Mouse (Mus musculus): Measurements from ENCODE around the gene Atxn7l2.

Atxn7l2 gene

DNA sequence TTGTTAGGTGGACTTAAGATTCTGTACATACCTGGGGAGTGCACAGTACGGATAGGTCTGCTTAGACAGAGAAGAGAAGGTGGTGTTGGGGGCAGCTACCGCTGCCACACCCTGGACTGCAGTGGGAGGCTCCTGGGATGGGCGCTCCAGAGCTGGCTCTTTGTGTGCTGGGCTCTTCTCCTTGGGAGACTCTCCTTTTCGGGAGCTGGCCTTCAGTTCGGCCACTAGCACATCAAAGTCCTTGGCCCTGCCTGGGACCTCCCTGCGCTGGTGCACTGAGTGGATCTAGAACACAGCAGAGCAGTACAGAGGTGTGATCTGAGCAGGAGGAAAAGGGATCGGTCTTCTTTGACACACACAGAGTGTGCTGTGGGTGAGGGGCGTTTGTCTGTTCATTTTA lies 5.1 kb downstream of the Atxn7l2 start:
- no peak for DNase-seq (ENCODE audit: low spot score)

DNA sequence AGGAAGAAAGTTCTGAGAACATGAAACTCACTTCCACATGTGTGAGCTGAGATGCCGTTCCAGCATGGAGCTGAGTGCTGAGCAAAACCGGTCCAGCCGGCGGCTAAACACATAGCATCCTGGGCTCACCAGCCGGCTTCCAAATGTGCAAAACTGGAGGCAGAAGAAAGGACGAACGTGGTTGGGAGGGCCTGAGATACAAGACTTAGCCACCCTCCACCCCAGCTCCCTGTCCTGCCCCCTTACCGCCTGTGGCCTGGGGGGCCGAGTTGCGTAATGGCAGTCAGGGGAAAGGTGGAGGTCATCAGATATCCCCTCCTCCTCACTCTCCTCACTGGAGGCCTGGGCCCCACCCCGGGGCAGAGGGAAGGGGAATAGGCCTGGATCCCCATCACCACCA lies 6.3 kb downstream of the Atxn7l2 start:
- DNase-seq (ENCODE audit: low spot score): no peak

DNA sequence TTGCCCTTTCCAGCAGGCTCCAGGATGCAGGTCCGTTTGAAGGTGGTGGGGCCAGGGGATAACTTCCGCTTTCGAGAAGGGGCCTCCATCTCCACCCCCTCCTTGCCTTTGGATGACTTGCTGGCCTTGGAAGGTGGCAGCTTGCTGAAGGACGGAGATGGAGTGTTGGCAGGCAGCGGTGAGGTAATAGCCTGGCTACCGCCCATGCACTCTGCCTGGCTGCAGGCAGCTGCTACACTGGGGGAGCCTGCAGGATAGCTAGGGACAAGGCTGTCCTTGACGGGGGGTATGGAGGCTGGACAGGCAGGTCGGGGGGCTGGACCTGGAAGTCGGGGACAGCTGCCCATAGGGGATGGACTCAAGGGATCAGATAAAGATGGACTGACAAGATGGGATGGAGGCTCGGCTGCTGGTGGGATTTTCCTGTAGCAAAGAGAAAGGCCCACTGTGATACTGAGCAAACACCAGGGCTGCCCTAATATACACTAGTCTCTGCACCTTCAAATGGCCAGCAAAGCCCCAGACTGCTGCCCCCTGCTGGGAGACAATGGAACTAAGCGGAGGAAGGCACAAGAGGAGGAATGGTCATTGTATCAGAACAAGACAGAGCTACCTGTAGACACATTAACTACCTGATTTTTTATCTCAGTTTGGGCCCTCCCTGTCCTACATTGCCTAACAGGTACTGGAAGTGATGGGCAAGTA lies 7.0 kb downstream of the Atxn7l2 start:
- DNase-seq (ENCODE audit: low spot score): peak; percentile 69

DNA sequence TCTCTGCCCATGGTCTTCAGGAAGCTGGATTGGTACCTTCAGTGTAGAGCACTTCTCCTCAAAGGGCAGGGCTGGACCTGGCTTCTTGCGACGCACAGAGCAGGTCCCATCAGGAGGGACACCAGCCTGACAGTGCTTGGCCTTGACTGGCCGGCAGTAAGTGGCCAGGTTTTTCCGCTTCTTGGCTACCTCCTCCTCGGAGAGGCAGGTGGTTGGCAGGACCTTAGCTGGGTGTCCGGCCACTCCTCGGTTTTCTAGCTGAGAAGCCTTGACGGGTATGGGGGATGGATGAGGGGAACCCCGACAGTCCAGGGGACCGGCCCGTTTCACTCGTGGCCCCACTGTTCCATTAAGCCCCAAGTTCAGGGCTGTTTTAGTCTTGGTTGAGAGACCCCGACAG lies 7.5 kb downstream of the Atxn7l2 start:
- no peak for DNase-seq (ENCODE audit: low spot score)

DNA sequence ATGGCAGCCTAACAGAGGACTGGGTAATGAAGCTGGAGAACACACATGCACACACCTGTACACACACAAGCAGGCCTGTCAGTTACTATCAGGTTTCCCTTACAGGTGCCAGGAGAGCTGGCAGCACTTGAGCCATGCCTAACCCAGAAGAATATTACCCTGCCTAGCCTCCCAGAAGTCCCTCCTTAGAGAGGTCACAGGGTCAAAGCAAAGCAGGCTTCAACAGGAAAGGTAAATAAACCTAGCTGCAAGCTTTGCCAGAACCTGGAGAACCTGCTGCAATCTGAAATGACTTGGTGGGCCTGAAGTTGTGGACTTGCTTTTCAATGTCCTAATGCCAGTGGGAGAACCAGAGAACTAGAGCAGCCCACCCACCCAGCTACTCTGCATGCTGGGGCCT lies 8.2 kb downstream of the Atxn7l2 start:
- DNase-seq (ENCODE audit: low spot score): no peak

DNA sequence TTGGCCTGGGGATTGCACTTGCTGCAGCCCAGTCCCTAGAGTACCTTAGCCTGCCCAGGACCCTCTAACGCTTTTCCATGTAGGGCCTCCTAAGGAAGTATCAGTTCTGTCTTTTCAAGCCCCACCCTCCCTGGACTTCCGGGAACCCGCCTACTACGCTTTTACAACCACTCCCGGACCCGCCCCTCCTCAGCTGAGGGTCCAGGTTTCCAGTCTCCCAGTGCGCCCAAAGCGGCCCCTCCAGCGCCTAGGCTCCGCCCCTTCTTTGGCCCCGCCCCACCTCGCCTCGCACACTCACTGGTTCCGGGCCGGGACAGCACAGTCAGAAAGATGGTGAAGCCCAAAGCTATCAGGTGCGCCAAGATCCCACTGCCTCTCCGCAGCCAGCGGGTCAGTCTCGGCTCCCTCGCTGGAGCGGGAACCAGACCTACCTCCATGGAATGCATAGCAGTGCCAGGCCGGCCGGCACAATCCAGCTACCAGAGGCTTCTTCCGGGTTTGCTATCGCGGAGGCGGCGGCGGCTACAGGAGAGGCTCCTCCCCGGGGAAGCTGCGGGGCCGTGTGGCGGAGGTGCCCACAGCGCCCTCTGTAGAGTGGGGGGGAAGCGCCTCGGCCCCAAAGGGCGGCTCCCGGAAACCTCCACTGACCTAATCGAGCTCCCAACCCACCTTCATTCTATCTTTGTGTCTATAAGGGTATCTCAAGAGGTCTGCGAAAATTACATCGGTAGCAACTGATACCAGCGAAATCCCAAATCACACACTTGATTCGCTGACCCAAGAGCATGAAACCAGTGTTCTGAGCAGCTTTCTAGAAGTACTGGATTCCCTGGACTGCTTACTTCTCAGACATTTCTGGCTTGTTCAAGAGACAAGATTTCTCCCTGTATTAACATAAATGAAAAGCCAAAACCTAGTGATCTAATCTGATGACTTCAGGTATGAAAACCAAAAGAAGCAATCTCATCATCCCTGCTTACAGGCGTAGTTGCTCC lies 10.1 kb downstream of the Atxn7l2 start, which contains the start of gene Cyb561d1:
Gene Cyb561d1 (minus strand): TSS at position 884 of the 995 bp plus-strand sequence.
- DNase-seq (ENCODE audit: low spot score): peak; percentile 93

DNA sequence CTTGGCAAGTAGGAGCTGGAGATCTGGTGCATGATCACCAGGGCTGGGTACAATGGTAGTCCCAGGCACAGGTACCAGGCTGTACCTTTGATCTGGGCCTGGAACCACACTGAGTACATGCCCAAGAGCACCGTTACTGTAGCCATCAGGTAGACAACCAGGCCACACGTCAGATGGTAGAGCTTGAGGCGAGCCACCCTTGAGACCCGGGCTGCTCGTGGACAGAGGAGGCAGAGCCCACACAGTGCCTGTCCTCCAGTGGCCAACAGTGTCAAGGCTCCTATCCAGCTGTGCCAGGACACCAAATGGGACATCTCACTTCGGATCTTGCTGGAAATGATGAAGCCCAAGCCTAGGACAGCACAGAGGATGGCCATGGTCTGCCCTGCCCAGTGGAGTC lies 11.5 kb downstream of the Atxn7l2 start:
- DNase-seq (ENCODE audit: low spot score): no peak

DNA sequence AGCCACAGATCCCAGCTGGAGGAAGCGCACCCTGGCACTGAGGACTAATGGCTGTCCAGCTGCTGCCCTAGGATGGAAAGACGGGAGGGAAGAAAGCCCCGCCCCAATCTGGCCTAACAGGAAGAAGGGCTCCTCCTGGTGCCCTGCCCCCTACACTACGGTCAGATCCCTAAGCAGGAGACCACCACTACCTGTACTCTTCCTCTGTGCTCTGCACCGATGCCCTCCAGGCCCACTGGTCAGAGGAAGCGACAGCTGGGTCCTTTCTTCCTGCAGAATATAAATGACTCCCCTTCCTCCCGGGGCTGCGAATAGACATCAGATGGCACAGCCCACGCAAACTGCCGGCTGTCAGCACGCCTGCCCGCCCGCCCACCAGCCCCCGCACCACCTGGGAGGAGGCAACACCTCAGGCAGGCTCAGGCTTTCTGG lies 13.7 kb downstream of the Atxn7l2 start:
- no peak for DNase-seq (ENCODE audit: low spot score)

DNA sequence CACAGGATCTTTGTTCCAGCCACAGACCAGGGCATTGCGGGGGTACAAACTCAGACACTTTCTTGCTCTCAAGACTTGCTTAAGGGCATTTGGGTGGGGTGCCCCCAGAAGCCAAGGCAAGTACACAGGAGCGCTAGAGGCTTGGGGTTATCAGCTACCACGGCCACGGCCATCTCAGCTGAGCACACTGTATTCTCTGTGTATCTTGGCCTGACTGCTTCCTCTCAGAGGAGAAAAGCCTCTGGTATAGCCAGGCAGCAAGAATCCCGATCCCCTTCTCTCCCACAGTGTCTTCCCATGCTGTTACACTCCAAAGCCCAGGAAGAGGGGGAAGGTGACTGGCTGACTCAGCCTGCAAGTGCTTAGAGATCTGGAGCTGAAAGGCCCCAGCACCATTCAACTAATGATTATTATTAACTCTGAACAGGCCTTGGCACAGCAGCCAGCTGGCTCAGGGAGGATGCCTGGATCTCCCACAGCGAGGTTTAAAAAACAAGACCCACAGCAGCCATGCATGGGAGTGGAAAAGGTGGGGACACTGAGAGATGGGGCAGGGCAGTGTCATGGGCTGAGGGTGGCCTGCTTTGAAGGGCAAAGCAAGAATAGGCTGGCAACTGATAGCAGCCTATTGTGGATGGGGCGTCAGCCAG lies 14.7 kb downstream of the Atxn7l2 start:
- no peak for DNase-seq (ENCODE audit: low spot score)

DNA sequence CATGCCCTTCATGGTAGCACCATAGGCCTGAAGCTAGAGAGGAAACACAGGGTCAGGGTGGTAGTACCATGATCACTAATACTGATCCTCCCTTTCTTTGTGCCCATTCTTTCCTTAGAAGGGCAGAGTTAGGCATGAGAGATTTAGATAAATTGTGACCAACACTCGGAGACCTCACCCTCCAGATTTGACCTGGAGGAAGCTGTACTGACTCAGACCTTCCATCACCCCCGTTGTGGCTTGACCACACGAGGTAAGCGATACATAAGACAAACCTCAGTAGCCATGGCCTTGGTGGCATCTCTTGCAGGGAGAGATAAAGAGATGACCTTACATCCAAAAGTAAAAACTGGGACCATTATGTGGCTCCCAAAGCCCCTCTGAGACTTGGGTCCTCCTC lies 15.4 kb downstream of the Atxn7l2 start:
- DNase-seq (ENCODE audit: low spot score): no peak

DNA sequence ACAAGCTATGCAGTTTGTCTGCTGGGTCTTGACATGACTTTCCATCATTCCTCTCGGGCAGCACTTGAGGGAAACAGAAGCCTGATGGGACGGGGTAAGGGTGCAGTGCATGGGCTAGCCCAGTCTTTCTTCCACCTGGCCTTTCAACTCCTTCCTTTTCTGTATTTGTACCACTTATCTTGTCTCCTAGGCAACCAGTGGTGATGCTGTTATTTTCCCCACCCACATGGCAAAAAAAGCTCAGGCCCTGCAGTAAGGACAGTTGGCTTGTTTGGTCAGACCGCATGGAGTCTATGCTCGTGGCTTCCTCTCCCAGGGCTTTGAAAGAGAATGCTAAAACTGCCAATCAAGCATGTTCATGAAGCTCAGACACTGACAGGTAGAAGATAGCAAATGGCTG lies 17.0 kb downstream of the Atxn7l2 start:
- DNase-seq (ENCODE audit: low spot score): no peak

DNA sequence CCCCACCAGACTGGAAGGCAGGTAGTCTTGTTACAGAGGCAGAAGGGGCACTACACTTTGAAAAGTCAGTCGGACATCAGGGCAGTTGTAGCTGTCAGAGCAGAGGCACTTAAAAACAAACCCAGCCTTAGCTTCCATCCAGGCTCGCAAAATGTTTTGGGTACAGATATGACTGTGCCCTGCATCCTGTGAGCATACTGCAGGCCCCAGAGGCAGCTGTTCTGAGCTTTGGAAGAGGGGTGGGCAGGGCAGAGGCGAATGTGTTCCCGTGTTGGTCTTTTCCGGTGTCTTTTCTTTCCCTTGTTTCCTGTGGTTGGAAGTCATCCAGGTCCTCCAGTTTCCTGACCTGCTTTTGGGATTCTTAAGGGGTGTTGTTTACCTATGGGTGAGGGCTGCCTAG lies 20.8 kb downstream of the Atxn7l2 start:
- no peak for DNase-seq (ENCODE audit: low spot score)

DNA sequence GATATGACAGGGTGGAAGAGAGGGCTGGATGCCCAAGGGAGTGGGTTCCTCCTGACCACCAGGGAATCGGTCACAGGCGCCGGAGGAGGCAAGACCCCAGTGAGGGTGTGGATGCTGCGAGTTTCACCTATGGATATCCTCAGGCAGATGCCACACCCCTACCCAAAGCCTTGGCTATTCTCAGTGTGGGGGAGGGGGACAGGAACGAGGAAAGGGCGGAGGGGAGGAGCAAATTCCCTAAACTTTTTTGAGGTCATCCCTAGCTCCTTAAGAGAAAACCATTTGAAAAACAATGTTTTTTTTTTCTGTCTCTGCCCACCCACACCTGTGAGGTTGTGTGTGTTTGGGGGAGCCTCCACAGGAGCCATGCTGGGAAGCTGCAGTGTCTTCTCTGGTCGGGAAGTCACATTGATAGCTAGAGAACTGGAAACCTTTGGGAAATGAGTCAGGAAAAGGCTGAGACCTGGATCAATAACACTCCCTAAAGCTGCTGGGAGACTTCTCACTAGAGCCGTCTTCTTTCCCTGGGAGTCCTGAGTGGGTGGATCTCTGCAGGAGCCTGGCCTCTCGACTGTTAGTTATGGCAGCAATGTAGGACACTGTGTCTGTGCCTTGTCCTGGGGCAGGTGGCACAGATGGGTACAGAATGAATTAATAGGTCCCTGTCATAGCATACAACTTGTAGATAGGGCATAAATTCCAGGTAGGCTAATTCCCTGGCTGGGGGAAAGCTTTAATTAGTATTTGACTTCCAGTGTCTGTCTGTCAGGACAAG lies 21.8 kb downstream of the Atxn7l2 start:
- DNase-seq (ENCODE audit: low spot score): no peak

DNA sequence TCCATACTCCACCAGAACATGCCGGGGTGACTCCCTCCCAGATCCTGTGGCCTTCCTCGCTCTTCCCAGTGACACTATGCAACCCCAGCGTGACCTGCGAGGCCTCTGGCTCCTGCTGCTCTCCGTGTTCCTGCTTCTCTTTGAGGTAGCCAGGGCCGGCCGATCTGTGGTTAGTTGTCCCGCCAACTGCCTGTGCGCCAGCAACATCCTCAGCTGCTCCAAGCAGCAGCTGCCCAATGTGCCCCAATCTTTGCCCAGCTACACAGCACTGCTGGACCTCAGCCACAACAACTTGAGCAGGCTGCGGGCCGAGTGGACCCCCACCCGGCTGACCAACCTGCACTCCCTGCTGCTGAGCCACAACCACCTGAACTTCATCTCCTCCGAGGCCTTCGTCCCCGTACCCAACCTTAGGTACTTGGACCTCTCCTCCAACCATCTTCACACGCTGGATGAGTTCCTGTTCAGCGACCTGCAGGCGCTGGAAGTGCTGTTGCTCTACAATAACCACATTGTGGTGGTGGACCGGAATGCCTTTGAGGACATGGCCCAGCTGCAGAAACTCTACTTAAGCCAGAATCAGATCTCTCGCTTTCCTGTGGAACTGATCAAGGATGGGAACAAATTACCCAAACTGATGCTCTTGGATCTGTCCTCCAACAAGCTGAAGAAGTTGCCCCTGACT lies 23.5 kb downstream of the Atxn7l2 start:
- DNase-seq (ENCODE audit: low spot score): no peak

DNA sequence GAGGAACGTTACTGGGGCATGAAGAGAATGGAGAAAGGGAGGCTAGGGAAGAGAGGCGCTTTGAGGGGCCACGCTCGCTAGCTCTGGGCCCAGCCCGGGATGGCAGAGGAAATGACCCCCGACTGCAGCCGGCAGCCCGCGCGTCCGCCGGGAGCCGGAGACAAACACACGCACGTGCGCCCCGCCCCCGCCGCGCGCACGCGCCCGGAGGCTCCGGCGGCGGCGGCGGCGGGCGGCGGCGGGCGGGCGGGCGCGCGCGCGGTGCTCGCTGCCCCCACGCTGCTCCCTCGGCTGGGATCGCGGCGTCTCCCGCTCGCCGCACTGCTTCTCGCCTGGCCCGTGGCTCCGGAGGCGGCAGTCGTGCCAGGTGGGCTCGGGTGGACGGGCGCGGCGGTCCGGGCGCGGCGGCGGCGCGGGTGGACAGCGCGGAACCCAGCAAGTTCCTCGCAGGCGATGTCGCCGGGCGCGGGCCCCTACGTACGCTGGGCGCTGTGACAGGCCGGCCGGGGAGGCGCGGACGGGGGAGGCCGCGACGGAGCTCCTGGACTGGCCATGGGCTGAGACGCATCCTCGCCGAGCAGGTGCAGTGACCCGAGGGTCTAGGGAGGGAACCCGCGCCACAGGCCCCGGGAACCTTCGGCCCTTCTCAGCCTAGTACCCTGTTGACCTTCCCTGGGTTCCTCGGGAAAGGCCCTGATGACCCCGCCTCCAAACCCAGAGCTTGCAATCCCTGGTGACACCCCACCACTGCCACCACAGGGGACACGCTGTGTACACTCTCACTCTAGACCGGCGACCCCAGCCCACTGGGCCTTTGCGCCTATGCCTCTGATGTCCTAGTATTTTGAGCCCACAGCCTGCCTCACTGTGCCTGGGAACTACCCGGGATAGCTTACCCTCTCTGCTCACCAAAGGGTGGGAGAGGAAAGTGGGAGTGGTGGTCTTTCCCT lies 24.4 kb downstream of the Atxn7l2 start, which contains the start of gene Amigo1:
Gene Amigo1 (plus strand): TSS at position 238 of the 950 bp plus-strand sequence.
- DNase-seq (ENCODE audit: low spot score): no peak

DNA sequence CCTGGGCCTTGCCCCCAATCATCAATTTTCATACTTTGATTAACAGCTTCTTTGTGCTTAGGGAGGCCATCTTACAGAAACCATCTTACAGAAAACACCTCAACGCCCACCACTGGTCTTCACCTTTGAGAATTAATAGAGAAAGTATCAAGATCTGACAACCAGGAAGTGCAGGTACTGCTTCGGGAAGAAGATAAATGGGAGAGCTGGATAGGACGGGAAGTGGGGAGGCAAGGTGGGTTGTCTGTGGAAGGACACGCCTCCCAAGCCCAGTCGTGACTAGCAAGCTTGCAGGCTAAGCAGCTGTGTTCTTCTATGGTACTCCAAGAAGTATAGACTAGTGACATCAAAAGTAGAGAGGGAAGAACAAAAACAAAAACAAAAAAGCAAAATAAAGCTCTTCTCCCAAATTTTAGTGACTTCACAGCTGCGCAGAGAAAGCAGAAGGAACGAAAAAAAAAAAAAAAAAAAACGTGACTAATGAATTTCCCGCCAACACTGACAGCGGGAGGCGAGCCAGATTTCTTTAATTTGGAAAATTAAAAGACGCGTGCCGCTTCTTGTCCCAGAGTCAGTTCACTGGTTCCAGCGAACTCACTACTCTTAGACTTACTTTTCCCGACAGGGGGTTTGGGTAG lies 25.2 kb downstream of the Atxn7l2 start:
- DNase-seq (ENCODE audit: low spot score): no peak

DNA sequence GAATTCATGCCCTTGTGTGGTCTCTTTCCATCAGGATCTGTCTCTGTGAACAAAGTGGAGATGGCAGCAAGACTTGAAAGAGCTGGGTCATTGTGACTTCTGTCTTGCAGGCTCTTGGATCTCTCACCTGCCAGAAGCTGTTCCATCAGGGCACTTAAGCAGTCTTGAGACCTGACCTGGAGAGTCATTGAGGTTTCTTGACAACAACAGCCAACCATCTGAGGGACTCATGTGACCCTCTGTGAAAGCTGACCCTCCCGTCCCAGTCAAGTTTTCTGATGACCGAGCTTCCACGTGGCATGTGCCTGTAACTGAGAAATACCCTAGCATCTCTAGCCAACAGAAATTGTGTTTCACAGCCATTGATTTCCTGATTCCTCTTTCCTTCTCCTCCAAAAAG lies 26.0 kb downstream of the Atxn7l2 start:
- no peak for DNase-seq (ENCODE audit: low spot score)

DNA sequence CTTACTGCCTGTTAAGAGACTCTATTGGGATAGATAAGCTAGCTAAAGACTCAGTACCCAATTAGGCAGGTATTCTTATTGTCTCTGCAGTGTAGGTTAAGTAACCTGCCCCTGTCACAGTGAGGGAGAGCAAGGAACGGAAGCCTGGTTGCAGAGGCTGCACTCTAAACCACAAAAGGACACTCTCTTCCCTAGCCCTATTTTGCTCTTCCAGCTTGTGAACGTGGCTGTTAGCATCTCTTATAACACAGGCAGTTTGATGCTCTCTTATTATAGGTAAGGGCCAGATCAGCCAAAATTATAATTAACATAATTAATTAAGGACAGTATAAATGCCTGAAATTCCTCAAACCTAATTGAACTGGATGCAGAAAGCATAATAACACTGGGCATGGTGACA lies 30.2 kb downstream of the Atxn7l2 start:
- no peak for DNase-seq (ENCODE audit: low spot score)
